Mouse (Mus musculus): Measurements from ENCODE around the gene Fam219a. TPM values are rescaled to one million over a fixed set of nuclear protein-coding genes. Genes with fewer than 3 reads are reported as not detected.

The Fam219a gene
- polyA plus RNA-seq, 1 experiment from 2014 or later = 8.5 TPM

GRCm38 (mm10) chr4:41505131-41505551 is 64.2 kb downstream of the Fam219a start:
- peaks cover 25% of the 10 kb centered on the region for H3K4me1 ChIP-seq (ENCODE audit: control insufficient read depth, insufficient read depth, low read length)
- DNase-seq (ENCODE audit: low spot score, missing footprints) = no peak
- H3K9ac ChIP-seq (ENCODE audit: low read length) = no peak overlapping the region
- no peak overlapping the region for H3K4me2 ChIP-seq
- H3K4me3 ChIP-seq (ENCODE audit: low read depth, low read length) = no peak overlapping the region
- H3K27me3 ChIP-seq (ENCODE audit: control insufficient read depth, insufficient read depth, low read length) = peaks cover 23% of the 10 kb centered on the region
- no peak for ATAC-seq (ENCODE audit: low FRiP score)
- no peak overlapping the region for H3K27ac ChIP-seq (ENCODE audit: low read depth, low read length)
- no peaks in the 10 kb centered on the region for H3K36me3 ChIP-seq (ENCODE audit: control insufficient read depth, insufficient read depth, low read length)
- no peaks in the 10 kb centered on the region for H3K9me3 ChIP-seq (ENCODE audit: control insufficient read depth, low read length)
- WGBS = 51% methylated on average over 11 of the region's 11 CpGs

DNA sequence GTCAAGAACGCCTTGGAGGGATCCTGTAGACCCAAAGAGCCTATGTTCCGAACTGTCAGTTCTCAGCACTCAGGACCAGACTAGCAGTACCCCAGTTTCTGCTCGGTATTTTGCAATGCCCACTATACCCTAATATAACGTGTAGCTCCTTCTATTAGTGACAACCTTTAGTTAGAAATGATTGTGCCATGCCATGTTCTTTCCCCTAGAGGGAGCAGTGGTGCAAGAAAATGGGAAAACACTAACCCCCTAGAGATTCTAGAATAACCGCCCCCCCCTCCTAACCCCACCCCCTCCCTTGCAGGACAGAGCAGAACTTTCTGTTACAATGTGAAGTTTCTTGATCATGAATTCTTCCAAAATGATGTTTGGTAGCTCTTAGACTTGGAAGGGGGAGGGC is 65.0 kb downstream of the Fam219a start:
- no peak overlapping the region for H3K27ac ChIP-seq (ENCODE audit: low read depth, low read length)
- H3K9ac ChIP-seq (ENCODE audit: low read length) = no peak overlapping the region
- peaks cover 31% of the 10 kb centered on the region for H3K27me3 ChIP-seq (ENCODE audit: control insufficient read depth, insufficient read depth, low read length)
- no peaks in the 10 kb centered on the region for H3K36me3 ChIP-seq (ENCODE audit: control insufficient read depth, insufficient read depth, low read length)
- H3K4me2 ChIP-seq = no peak overlapping the region
- H3K4me1 ChIP-seq (ENCODE audit: control insufficient read depth, insufficient read depth, low read length) = peaks cover 26% of the 10 kb centered on the region
- H3K9me3 ChIP-seq (ENCODE audit: control insufficient read depth, low read length) = no peaks in the 10 kb centered on the region
- no peak for DNase-seq (ENCODE audit: low spot score, missing footprints)
- 76% methylated on average over 5 of the region's 5 CpGs for WGBS
- H3K4me3 ChIP-seq (ENCODE audit: low read depth, low read length) = no peak overlapping the region
- ATAC-seq (ENCODE audit: low FRiP score) = no peak

- peak within 1 kb of the TSS; percentile 40 for H3K4me3 ChIP-seq (ENCODE audit: low read depth, low read length)
- WGBS = 2% methylated on average over 18 of the region's 18 CpGs
- peaks cover 41% of the 10 kb centered on the region for H3K27me3 ChIP-seq (ENCODE audit: control insufficient read depth, insufficient read depth, low read length)
- peak; percentile 94 for ATAC-seq (ENCODE audit: low FRiP score)
- H3K9me3 ChIP-seq (ENCODE audit: control insufficient read depth, low read length) = no peaks in the 10 kb centered on the region
- H3K4me1 ChIP-seq (ENCODE audit: control insufficient read depth, insufficient read depth, low read length) = peaks cover 39% of the 10 kb centered on the region
- H3K9ac ChIP-seq (ENCODE audit: low read length) = peak within 1 kb of the TSS; percentile 65
- H3K4me2 ChIP-seq = peak within 1 kb of the TSS; percentile 72
- peak; percentile 100 for DNase-seq (ENCODE audit: low spot score, missing footprints)
- no peaks in the 10 kb centered on the region; the same call in 1 of the 2 replicates for H3K36me3 ChIP-seq (ENCODE audit: control insufficient read depth, insufficient read depth, low read length)
- H3K27ac ChIP-seq (ENCODE audit: low read depth, low read length) = 0 out of 2 replicates have a peak within 1 kb of the TSS, but pooled peaks have one; percentile 14
Observed at GRCm38 (mm10) chr4:41502986-41503412, 66.3 kb downstream of the Fam219a start, which contains the start of gene AI464131. Gene AI464131 (minus strand): TSS chr4:41503076.

GRCm38 (mm10) chr4:41502171-41502940 is 67.0 kb downstream of the Fam219a start:
- Histone ChIP-seq H3K4me3 (ENCODE audit: low read depth, low read length) (peak overlapping the region; percentile 40), H3K27me3 (ENCODE audit: control insufficient read depth, insufficient read depth, low read length) (peaks cover 47% of the 10 kb centered on the region), H3K4me1 (ENCODE audit: control insufficient read depth, insufficient read depth, low read length) (peaks cover 40% of the 10 kb centered on the region), H3K36me3 (ENCODE audit: control insufficient read depth, insufficient read depth, low read length) (no peaks in the 10 kb centered on the region; the same call in 1 of the 2 replicates), H3K9ac (ENCODE audit: low read length) (peak overlapping the region; percentile 65), H3K9me3 (ENCODE audit: control insufficient read depth, low read length) (no peaks in the 10 kb centered on the region), H3K27ac (ENCODE audit: low read depth, low read length) (0 out of 2 replicates have a peak overlapping the region, but pooled peaks have one; percentile 14), H3K4me2 (peak overlapping the region; percentile 72)
- ATAC-seq (ENCODE audit: low FRiP score) (peak; percentile 51; the same call in 1 of the 2 replicates), DNase-seq (ENCODE audit: low spot score, missing footprints) (no peak)
- WGBS = 9% methylated on average over 20 of the region's 20 CpGs

DNA sequence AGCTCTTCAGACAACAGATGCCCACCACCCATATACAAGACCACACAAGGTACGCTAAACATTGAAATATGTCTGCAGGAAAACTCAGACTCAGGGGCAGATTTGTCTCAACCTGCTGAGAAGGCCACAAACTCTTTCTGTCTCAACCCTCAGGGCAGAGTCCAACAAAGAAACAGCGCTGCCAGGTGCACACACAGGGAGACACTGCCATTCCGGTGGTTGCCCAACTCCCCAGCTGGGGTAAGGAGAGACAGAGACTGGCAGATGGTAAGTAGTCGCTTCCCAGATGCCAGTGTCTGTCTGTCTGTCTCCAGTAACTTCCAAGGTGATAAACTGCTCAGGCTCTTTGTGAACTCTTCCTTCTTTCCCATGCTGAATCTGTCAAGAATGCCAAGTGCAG is 68.6 kb downstream of the Fam219a start:
- Histone ChIP-seq H3K4me3 (ENCODE audit: low read depth, low read length) (no peak overlapping the region), H3K4me1 (ENCODE audit: control insufficient read depth, insufficient read depth, low read length) (peaks cover 32% of the 10 kb centered on the region), H3K36me3 (ENCODE audit: control insufficient read depth, insufficient read depth, low read length) (no peaks in the 10 kb centered on the region; the same call in 1 of the 2 replicates), H3K4me2 (no peak overlapping the region), H3K27ac (ENCODE audit: low read depth, low read length) (no peak overlapping the region), H3K9me3 (ENCODE audit: control insufficient read depth, low read length) (no peaks in the 10 kb centered on the region), H3K9ac (ENCODE audit: low read length) (no peak overlapping the region), H3K27me3 (ENCODE audit: control insufficient read depth, insufficient read depth, low read length) (peaks cover 56% of the 10 kb centered on the region)
- 69% methylated on average over 4 of the region's 4 CpGs for WGBS
- DNase-seq (ENCODE audit: low spot score, missing footprints) = peak; percentile 79
- no peak for ATAC-seq (ENCODE audit: low FRiP score)

GRCm38 (mm10) chr4:41499619-41500018 is 69.7 kb downstream of the Fam219a start:
- WGBS = 61% methylated on average over 8 of the region's 8 CpGs
- H3K9me3 ChIP-seq (ENCODE audit: control insufficient read depth, low read length) = no peaks in the 10 kb centered on the region
- H3K36me3 ChIP-seq (ENCODE audit: control insufficient read depth, insufficient read depth, low read length) = no peaks in the 10 kb centered on the region; the same call in 1 of the 2 replicates
- H3K4me3 ChIP-seq (ENCODE audit: low read depth, low read length) = no peak overlapping the region
- no peak overlapping the region for H3K4me2 ChIP-seq
- peaks cover 56% of the 10 kb centered on the region for H3K27me3 ChIP-seq (ENCODE audit: control insufficient read depth, insufficient read depth, low read length)
- peaks cover 30% of the 10 kb centered on the region for H3K4me1 ChIP-seq (ENCODE audit: control insufficient read depth, insufficient read depth, low read length)
- H3K9ac ChIP-seq (ENCODE audit: low read length) = no peak overlapping the region
- DNase-seq (ENCODE audit: low spot score, missing footprints) (no peak), ATAC-seq (ENCODE audit: low FRiP score) (no peak)
- H3K27ac ChIP-seq (ENCODE audit: low read depth, low read length) = no peak overlapping the region

DNA sequence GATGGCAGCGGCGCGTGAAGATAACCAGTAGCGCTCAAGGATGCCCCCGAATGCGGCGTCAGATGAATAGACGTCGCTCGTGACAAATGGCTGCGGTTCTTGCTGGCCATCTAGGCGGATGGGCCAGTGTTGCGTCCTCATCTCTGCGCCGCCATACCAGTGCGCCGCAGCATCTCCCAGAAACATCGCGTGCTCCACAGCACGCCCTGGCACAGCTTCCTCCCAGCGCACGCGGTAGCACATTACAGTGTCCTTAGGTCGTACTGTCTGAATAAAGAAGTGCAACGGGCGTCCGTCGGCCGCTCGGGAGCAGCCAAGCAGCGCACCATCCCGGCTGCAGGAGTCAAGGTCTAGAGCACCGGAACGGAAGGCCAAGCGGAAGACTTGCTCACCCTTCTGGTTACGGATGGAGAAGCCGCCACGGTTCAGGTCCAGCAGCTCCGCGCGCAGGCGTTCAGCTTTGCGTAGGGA is 70.4 kb downstream of the Fam219a start:
- H3K36me3 ChIP-seq (ENCODE audit: control insufficient read depth, insufficient read depth, low read length) = no peaks in the 10 kb centered on the region; the same call in 1 of the 2 replicates
- H3K27ac ChIP-seq (ENCODE audit: low read depth, low read length) = no peak overlapping the region
- peak overlapping the region; percentile 28 for H3K4me3 ChIP-seq (ENCODE audit: low read depth, low read length)
- WGBS = 2% methylated on average over 43 of the region's 43 CpGs
- peak overlapping the region; percentile 20; the same call in 1 of the 2 replicates for H3K9ac ChIP-seq (ENCODE audit: low read length)
- H3K4me1 ChIP-seq (ENCODE audit: control insufficient read depth, insufficient read depth, low read length) = peaks cover 30% of the 10 kb centered on the region
- DNase-seq (ENCODE audit: low spot score, missing footprints) (peak; percentile 96), ATAC-seq (ENCODE audit: low FRiP score) (no peak)
- H3K27me3 ChIP-seq (ENCODE audit: control insufficient read depth, insufficient read depth, low read length) = peaks cover 56% of the 10 kb centered on the region
- peak overlapping the region; percentile 39 for H3K4me2 ChIP-seq
- no peaks in the 10 kb centered on the region for H3K9me3 ChIP-seq (ENCODE audit: control insufficient read depth, low read length)

DNA sequence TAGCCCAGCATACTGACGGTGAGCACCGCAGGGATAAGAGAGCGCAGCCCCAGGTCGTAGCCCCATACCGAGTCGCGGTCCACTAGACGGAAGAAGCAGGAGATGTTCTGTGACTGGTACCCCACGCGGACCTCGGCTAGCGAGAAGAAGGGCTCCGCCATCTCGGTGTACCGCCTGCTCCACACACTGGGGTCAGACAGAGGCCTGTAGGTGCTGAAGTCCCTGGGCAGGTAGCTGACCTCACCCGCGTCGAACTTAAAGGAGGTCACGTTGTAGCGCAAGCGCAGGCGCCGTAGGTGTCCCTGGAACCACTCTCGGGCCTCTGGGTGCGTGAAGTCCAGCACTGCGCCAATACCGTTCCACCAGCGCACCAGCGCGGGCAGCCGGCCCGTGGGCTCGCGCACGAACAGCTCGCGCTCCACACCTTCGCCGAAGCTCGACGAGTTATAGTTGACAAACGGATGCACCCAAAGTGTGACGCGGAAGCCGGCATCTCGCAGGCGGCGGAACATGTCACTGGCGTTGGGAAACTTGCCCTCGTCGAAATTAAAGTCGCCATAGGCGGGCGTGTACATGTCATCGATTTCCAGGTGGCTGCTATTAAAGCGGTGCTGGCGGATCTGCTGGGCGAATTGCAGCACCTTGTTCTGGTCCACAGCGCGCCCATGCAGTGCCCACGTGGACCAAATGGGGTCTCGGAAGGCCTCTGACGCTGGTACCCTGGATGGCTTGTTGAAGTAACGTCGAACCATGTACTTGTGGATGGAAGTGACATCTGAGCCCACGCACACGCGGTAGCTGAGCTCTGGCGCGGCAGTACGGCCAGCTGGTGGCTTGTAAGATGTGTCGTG is 71.1 kb downstream of the Fam219a start:
- Histone ChIP-seq H3K9me3 (ENCODE audit: control insufficient read depth, low read length) (no peaks in the 10 kb centered on the region), H3K4me1 (ENCODE audit: control insufficient read depth, insufficient read depth, low read length) (peaks cover 30% of the 10 kb centered on the region), H3K36me3 (ENCODE audit: control insufficient read depth, insufficient read depth, low read length) (no peaks in the 10 kb centered on the region; the same call in 1 of the 2 replicates), H3K4me3 (ENCODE audit: low read depth, low read length) (peak overlapping the region; percentile 28), H3K27ac (ENCODE audit: low read depth, low read length) (no peak overlapping the region), H3K9ac (ENCODE audit: low read length) (peak overlapping the region; percentile 16; the same call in 1 of the 2 replicates), H3K27me3 (ENCODE audit: control insufficient read depth, insufficient read depth, low read length) (peaks cover 56% of the 10 kb centered on the region), H3K4me2 (peak overlapping the region; percentile 54)
- WGBS = 8% methylated on average over 72 of the region's 72 CpGs
- peak; percentile 93 for DNase-seq (ENCODE audit: low spot score, missing footprints)
- ATAC-seq (ENCODE audit: low FRiP score) = no peak; the same call in 1 of the 2 replicates
